Mouse (Mus musculus) stomach, embryonic 16.5 days (tissue): ENCODE measurements around the gene Cdc37. TPM values are rescaled to one million over a fixed set of nuclear protein-coding genes. Genes with fewer than 3 reads are reported as not detected.

Experiments
- ATAC-seq: fragments of 200-750 bp; cut with Nextera tagmentation; 2 replicates; pipeline ENCODE4 v1.8.0; 2017; ENCODE audit warnings: moderate number of reproducible peaks, moderate TSS enrichment; ENCODE audit not compliant: insufficient read depth, low FRiP score
- H3K27ac ChIP-seq: fragments of 300-500 bp; sonication (generic); 2 replicates; pipeline ENCODE4 v1.5.1; 2014; ENCODE audit warnings: low read length
- H3K27me3 ChIP-seq: fragments of 300-500 bp; sonication (generic); 2 replicates; pipeline ENCODE4 v1.6.1; 2014; ENCODE audit warnings: low read length, control low read depth, mixed read lengths; ENCODE audit not compliant: control insufficient read depth, insufficient read depth
- H3K36me3 ChIP-seq: fragments of 300-500 bp; sonication (generic); 2 replicates; pipeline ENCODE4 v1.6.1; 2014; ENCODE audit warnings: low read length; ENCODE audit not compliant: control insufficient read depth, insufficient read depth
- H3K4me1 ChIP-seq: fragments of 300-500 bp; sonication (generic); 2 replicates; pipeline ENCODE4 v1.6.1; 2014; ENCODE audit warnings: low read length, control low read depth, mixed read lengths; ENCODE audit not compliant: control insufficient read depth, insufficient read depth
- H3K4me2 ChIP-seq: fragments of 300-500 bp; sonication (generic); 2 replicates; pipeline ENCODE4 v1.6.1; 2014; ENCODE audit warnings: low read depth, low read length, mixed read lengths
- H3K4me3 ChIP-seq: fragments of 300-500 bp; sonication (generic); replicated peaks from 2 replicates; pipeline ENCODE4 v1.5.1; 2014; ENCODE audit warnings: mild to moderate bottlenecking, low read length
- H3K9ac ChIP-seq: fragments of 300-500 bp; sonication (generic); 2 replicates; pipeline ENCODE4 v1.6.1; 2014; ENCODE audit warnings: low read length
- H3K9me3 ChIP-seq: fragments of 300-500 bp; sonication (generic); replicated peaks from 2 replicates; pipeline ENCODE4 v1.6.1; 2016; ENCODE audit warnings: low read length, control low read depth; ENCODE audit not compliant: control insufficient read depth
- WGBS: fragments of 180-500 bp; shearing (Covaris S2); extraction: QIAGEN DNeasy Blood & Tissue Kit; methylation state at CpG from one replicate; pipeline ENCODE4 v1.1.7; 2014; 5-methylcytosine and 5-hydroxymethylcytosine counted together
- polyA plus RNA-seq: library from polyadenylated mRNA; unstranded; fragments of >200 nt; fragmentation: Nextera tagmentation; extraction: Ambion mirVana; gene quantifications from 2 replicates; pipeline ENCODE4 v1.2.1, GENCODE M21; 2015

Gene Cdc37
- polyA plus RNA-seq, 1 experiment from 2014 or later, result 250 TPM

DNA sequence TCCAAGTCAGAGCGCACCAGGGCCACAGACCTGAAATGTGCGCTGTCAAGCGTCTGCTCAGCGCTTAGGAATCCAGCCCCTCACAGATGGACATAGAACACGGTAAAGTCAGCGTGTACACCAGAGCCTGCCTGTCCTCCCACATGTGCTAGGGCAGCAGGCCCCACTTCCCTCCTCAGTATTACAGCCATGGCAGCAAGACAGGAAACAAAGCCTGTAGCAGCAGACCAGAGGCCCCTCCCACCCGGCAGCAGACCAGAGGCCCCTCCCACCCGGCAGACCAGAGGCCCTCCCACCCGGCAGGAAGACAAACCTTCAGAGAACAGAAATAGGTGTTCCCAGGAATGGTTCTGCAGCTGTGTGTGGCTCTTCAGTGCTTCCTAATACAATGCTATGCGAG is 3.1 kb downstream of the Cdc37 start:
- Histone ChIP-seq H3K9me3 (no peaks in the 10 kb centered on the region), H3K4me3 (peak overlapping the region; percentile 26), H3K27ac (peak overlapping the region; percentile 33; the same call in 1 of the 2 replicates), H3K36me3 (peaks cover 20% of the 10 kb centered on the region), H3K9ac (peak overlapping the region; percentile 56), H3K27me3 (no peaks in the 10 kb centered on the region), H3K4me1 (peaks cover 35% of the 10 kb centered on the region), H3K4me2 (peak overlapping the region; percentile 40)
- WGBS, result 34% methylated on average over 10 of the region's 10 CpGs
- ATAC-seq, result peak; percentile 21; the same call in 1 of the 2 replicates

DNA sequence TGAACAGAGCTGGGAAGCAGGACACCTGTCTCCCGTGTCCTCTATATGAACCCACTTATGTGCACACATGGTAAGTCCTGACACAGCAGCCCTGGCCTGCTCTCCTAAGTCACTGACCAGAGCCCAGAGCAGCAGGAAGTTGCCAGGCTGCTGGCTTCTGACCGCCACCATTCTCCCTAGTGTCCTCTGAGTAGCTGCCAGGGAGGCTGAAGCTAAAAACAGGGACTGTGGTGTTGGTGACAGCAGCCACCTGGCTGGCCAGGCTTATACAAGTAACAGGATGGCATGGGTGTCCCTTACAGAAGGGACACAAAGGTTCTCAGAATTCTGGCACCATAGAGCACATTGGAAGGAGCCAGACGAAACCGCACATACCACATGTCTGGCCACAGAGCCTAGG is 4.4 kb downstream of the Cdc37 start:
- Histone ChIP-seq H3K4me1 (peaks cover 35% of the 10 kb centered on the region), H3K27ac (no peak overlapping the region), H3K4me3 (no peak overlapping the region), H3K36me3 (peaks cover 28% of the 10 kb centered on the region), H3K9ac (0 out of 2 replicates have a peak overlapping the region, but pooled peaks have one; percentile 41), H3K9me3 (no peaks in the 10 kb centered on the region), H3K27me3 (no peaks in the 10 kb centered on the region), H3K4me2 (no peak overlapping the region)
- no peak for ATAC-seq
- WGBS, result 84% methylated on average over 4 of the region's 4 CpGs

- H3K9ac ChIP-seq, result no peak overlapping the region
- H3K4me1 ChIP-seq, result peaks cover 32% of the 10 kb centered on the region
- 98% methylated on average over 3 of the region's 3 CpGs for WGBS
- H3K9me3 ChIP-seq, result no peaks in the 10 kb centered on the region
- H3K27ac ChIP-seq, result no peak overlapping the region
- peaks cover 37% of the 10 kb centered on the region for H3K36me3 ChIP-seq
- no peak for ATAC-seq
- H3K4me2 ChIP-seq, result no peak overlapping the region
- H3K4me3 ChIP-seq, result no peak overlapping the region
- no peaks in the 10 kb centered on the region for H3K27me3 ChIP-seq
Observed at GRCm38 (mm10) chr9:21144361-21144760, 5.4 kb downstream of the Cdc37 start.

DNA sequence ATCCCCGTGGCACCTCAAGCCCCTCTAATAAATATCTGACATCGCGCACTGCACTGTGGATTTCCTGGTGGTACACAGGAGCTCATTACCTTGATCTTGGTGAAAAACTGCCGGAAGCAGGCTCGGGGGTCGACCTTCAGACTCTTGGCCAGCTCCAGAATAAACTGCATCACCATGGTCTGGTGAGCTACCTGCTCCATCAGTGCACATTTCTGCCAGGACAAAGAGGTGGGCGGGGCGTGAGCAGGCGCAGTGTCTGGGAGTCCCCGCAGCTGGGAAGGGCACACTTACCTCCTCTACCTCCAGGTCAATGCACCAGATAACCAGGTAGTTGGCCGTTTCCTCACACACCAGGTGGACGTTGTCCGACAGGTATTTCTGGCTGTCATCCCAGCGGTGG is 7.9 kb downstream of the Cdc37 start:
- ATAC-seq, result no peak
- H3K36me3 ChIP-seq, result peaks cover 37% of the 10 kb centered on the region
- H3K9ac ChIP-seq, result no peak overlapping the region
- no peak overlapping the region for H3K27ac ChIP-seq
- H3K27me3 ChIP-seq, result no peaks in the 10 kb centered on the region
- peaks cover 10% of the 10 kb centered on the region for H3K4me1 ChIP-seq
- WGBS, result 78% methylated on average over 14 of the region's 14 CpGs
- no peak overlapping the region for H3K4me3 ChIP-seq
- no peak overlapping the region for H3K4me2 ChIP-seq
- no peaks in the 10 kb centered on the region for H3K9me3 ChIP-seq

- Histone ChIP-seq H3K27ac (no peak overlapping the region), H3K36me3 (peaks cover 26% of the 10 kb centered on the region), H3K4me1 (no peaks in the 10 kb centered on the region), H3K4me2 (no peak overlapping the region), H3K4me3 (no peak overlapping the region), H3K9me3 (no peaks in the 10 kb centered on the region), H3K9ac (no peak overlapping the region), H3K27me3 (no peaks in the 10 kb centered on the region)
- WGBS, result 66% methylated on average over 4 of the region's 4 CpGs
- no peak for ATAC-seq
Observed at GRCm38 (mm10) chr9:21138386-21138785, 11.4 kb downstream of the Cdc37 start.

DNA sequence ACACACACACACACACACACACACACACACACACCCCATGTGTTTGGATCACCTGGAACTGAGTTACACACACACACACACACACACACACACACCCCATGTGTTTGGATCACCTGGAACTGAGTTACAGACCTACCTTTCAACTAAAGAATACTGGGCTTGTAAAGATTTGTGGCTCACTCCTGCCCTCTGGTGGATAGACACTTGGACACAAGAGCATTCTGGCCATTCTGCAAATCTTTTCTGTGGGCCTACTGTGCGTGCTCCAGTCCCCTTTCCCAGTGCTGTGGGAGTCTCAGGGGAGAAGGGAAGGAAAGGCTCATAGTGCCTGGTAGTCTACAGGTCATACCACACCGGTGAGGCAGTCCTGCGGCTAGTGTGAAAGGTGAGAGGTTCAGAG is 12.6 kb downstream of the Cdc37 start:
- 50% methylated on average over 3 of the region's 3 CpGs for WGBS
- H3K4me1 ChIP-seq, result no peaks in the 10 kb centered on the region
- H3K36me3 ChIP-seq, result peaks cover 21% of the 10 kb centered on the region
- H3K9ac ChIP-seq, result no peak overlapping the region
- H3K9me3 ChIP-seq, result no peaks in the 10 kb centered on the region
- peak; percentile 52; the same call in 1 of the 2 replicates for ATAC-seq
- no peak overlapping the region for H3K4me2 ChIP-seq
- no peaks in the 10 kb centered on the region for H3K27me3 ChIP-seq
- H3K27ac ChIP-seq, result no peak overlapping the region
- H3K4me3 ChIP-seq, result no peak overlapping the region

DNA sequence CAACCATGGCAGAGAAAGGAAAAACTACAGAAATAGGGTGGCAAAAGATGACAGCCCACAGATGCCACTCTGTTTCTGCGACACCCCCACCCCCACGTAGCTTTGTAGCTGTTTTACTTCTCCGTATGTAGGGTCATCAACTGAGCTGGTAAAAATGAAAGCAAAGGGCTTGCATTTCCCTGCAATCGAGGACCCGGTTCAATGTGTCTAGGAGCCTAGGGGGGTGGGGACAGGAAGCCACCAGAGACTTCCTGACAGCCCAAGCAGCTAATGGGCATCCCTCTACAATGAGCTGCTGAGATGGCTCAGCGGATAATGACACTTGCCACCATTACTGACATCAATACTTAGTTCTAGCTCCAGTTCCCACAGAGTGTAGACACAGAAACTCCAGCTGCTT is 13.4 kb downstream of the Cdc37 start:
- ATAC-seq, result no peak
- Histone ChIP-seq H3K4me1 (no peaks in the 10 kb centered on the region), H3K4me3 (no peak overlapping the region), H3K4me2 (no peak overlapping the region), H3K36me3 (peaks cover 17% of the 10 kb centered on the region), H3K27ac (no peak overlapping the region), H3K27me3 (no peaks in the 10 kb centered on the region), H3K9me3 (no peaks in the 10 kb centered on the region), H3K9ac (no peak overlapping the region)
- whole genome bisulfite sequencing, result 78% methylated on average over 6 of the region's 6 CpGs

DNA sequence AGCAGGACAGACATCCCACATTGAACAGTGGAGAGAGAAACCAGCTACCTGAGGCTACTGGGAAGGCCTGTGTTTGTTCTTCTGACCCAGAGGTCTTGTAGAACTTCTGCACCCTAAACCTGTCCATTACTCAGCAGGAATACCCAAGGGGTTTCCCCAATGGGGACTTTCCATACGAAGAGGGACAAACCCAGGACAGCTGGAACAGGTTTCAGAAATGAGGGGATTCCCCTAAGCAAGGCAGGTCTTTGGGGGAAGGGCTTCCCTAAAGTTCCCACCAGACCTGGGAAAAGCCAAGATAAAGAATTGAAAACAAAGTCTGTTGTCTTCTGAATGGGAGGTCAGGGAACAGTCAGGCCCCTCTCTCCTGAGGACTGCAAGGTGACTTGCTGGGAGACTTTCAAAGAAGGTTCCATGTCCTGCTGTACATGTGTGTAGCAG is 13.8 kb downstream of the Cdc37 start:
- H3K27me3 ChIP-seq, result no peaks in the 10 kb centered on the region
- H3K4me3 ChIP-seq, result no peak overlapping the region
- no peaks in the 10 kb centered on the region for H3K9me3 ChIP-seq
- H3K4me2 ChIP-seq, result no peak overlapping the region
- no peak for ATAC-seq
- no peak overlapping the region for H3K9ac ChIP-seq
- peaks cover 14% of the 10 kb centered on the region for H3K36me3 ChIP-seq
- H3K27ac ChIP-seq, result no peak overlapping the region
- WGBS, result 59% methylated on average over 1 of the region's 1 CpGs
- no peaks in the 10 kb centered on the region for H3K4me1 ChIP-seq

- Histone ChIP-seq H3K4me2 (no peak overlapping the region), H3K4me1 (peaks cover 2% of the 10 kb centered on the region), H3K27ac (no peak overlapping the region), H3K36me3 (peaks cover 9% of the 10 kb centered on the region), H3K9me3 (no peaks in the 10 kb centered on the region), H3K4me3 (no peak overlapping the region), H3K27me3 (no peaks in the 10 kb centered on the region), H3K9ac (no peak overlapping the region)
- ATAC-seq, result no peak
- 75% methylated on average over 4 of the region's 4 CpGs for whole genome bisulfite sequencing
Observed at GRCm38 (mm10) chr9:21135329-21135890, 14.4 kb downstream of the Cdc37 start.
